Mouse (Mus musculus): ENCODE measurements around the gene Ccdc122. TPM values are rescaled to one million over a fixed set of nuclear protein-coding genes. Genes with fewer than 3 reads are reported as not detected.
"Not testable (repeated sequence)": the region's sequence is repeated elsewhere in the genome, so short reads cannot be mapped to it uniquely, and the experiment has no call there.

Ccdc122 gene
- polyA plus RNA-seq, 1 experiment = 0.58 TPM

DNA sequence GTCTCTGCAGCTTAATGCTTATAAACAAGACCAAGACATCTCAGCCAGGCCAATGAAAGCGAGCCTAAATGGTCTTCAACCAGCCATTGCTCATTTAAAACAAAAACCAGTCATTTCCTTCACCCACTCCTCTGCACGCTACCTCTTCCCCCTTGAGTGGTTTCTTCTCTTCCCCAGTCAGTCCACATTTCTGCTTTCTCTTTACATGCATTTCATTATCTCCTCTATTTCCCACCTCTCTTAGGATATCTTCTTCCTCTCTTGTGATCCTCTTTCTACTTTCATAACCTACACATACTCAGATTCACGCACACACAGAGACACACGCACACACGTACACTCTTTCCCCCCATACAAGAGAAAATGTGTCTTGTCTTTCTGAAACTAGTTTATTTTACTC, 44.7 kb downstream of the Ccdc122 start:
- Histone ChIP-seq H3K4me3 (ENCODE audit: control insufficient read depth, insufficient read depth, low read length) (no peak overlapping the region), H3K27me3 (ENCODE audit: control insufficient read depth, insufficient read depth, low read length) (no peaks in the 10 kb centered on the region), H3K27ac (ENCODE audit: control insufficient read depth, insufficient read depth, low read length) (no peak overlapping the region), H3K4me1 (replicated peaks; ENCODE audit: control insufficient read depth, insufficient read depth, low read length) (no peaks in the 10 kb centered on the region), H3K36me3 (ENCODE audit: control insufficient read depth, insufficient read depth, low read length) (no peaks in the 10 kb centered on the region)
- no peak for DNase-seq
- WGBS = 94% methylated on average over 5 of the region's 5 CpGs
- no peak for TF ChIP-seq POLR2A (IDR thresholded peaks at IDR 0.05; ENCODE audit: control insufficient read depth, extremely low read depth, insufficient read depth, low read length, poor library complexity)
- no peak for TF ChIP-seq CTCF (IDR thresholded peaks at IDR 0.05; ENCODE audit: borderline replicate concordance, control insufficient read depth, extremely low read depth, insufficient read depth, low read length, poor library complexity)

DNA sequence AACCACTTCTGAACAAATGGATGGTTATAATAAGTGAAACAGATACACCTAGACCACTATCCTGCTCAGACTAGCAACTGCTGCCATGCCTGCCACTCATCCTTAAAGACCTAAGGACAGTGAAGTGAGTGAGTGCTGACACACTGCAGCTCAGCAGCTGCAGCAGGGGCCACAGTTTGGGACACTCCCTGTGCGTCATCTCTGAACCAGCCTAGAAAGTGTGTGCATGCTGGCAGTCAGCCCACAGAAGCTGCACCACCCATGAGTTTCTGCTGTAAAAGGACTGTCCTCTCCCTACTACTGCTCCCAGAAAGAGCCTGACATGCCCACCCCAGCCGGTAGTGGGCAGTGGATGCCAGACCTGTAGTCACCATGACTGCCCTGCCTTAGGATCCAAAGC, 63.7 kb downstream of the Ccdc122 start:
- no peak overlapping the region for H3K4me3 ChIP-seq (ENCODE audit: control insufficient read depth, insufficient read depth, low read length)
- H3K4me1 ChIP-seq (replicated peaks; ENCODE audit: control insufficient read depth, insufficient read depth, low read length) = no peaks in the 10 kb centered on the region
- no peak overlapping the region for H3K27ac ChIP-seq (ENCODE audit: control insufficient read depth, insufficient read depth, low read length)
- TF ChIP-seq CTCF (IDR thresholded peaks at IDR 0.05; ENCODE audit: borderline replicate concordance, control insufficient read depth, extremely low read depth, insufficient read depth, low read length, poor library complexity) = no peak
- no peak for TF ChIP-seq POLR2A (IDR thresholded peaks at IDR 0.05; ENCODE audit: control insufficient read depth, extremely low read depth, insufficient read depth, low read length, poor library complexity)
- no peak for DNase-seq
- WGBS = 97% methylated on average over 2 of the region's 2 CpGs
- H3K36me3 ChIP-seq (ENCODE audit: control insufficient read depth, insufficient read depth, low read length) = no peaks in the 10 kb centered on the region
- H3K27me3 ChIP-seq (ENCODE audit: control insufficient read depth, insufficient read depth, low read length) = no peaks in the 10 kb centered on the region

DNA sequence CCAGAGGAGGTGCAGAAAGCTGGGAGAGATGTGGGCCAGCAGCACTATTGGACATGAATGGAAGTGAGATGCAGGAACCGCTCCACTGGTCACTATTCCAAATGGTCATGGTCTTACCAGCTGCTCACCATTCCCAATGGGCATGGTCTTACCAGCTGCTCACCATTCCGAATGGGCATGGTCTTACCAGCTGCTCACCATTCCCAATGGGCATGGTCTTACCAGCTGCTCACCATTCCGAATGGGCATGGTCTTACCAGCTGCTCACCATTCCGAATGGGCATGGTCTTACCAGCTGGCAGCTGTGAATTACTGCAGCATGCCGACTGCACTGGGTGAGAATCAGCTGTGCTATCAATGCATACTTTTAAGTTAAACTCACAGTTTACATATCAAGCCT, 74.0 kb downstream of the Ccdc122 start:
- H3K27ac ChIP-seq (ENCODE audit: control insufficient read depth, insufficient read depth, low read length); H3K4me3 ChIP-seq (ENCODE audit: control insufficient read depth, insufficient read depth, low read length); H3K4me1 ChIP-seq (replicated peaks; ENCODE audit: control insufficient read depth, insufficient read depth, low read length); H3K27me3 ChIP-seq (ENCODE audit: control insufficient read depth, insufficient read depth, low read length); H3K36me3 ChIP-seq (ENCODE audit: control insufficient read depth, insufficient read depth, low read length); DNase-seq: not testable (repeated sequence)
- WGBS = 97% methylated on average over 5 of the region's 5 CpGs

DNA sequence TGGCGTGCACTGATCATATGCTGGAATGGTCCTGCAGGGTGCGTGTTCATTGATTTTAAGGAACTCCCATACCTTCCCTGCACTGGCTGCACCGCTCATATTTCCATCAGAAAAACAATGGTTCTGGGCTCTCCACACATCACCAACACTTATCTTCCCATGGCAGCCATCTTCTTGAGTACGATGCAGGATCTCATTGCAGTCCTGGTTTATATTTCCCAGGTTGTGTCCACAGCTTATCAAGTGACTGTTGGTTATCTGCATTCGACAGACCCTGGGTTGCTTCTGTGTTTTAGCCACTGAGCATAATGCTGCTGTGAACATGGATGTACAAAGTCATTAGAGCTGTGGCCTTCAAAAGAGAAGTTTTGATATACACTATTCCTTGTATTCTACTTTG, 94.0 kb downstream of the Ccdc122 start:
- TF ChIP-seq CTCF (IDR thresholded peaks at IDR 0.05; ENCODE audit: borderline replicate concordance, control insufficient read depth, extremely low read depth, insufficient read depth, low read length, poor library complexity) (no peak), POLR2A (IDR thresholded peaks at IDR 0.05; ENCODE audit: control insufficient read depth, extremely low read depth, insufficient read depth, low read length, poor library complexity) (no peak)
- 97% methylated on average over 5 of the region's 5 CpGs for WGBS
- Histone ChIP-seq H3K36me3 (ENCODE audit: control insufficient read depth, insufficient read depth, low read length) (no peaks in the 10 kb centered on the region), H3K27ac (ENCODE audit: control insufficient read depth, insufficient read depth, low read length) (no peak overlapping the region), H3K27me3 (ENCODE audit: control insufficient read depth, insufficient read depth, low read length) (no peaks in the 10 kb centered on the region), H3K4me3 (ENCODE audit: control insufficient read depth, insufficient read depth, low read length) (no peak overlapping the region), H3K4me1 (replicated peaks; ENCODE audit: control insufficient read depth, insufficient read depth, low read length) (no peaks in the 10 kb centered on the region)
- DNase-seq = no peak

DNA sequence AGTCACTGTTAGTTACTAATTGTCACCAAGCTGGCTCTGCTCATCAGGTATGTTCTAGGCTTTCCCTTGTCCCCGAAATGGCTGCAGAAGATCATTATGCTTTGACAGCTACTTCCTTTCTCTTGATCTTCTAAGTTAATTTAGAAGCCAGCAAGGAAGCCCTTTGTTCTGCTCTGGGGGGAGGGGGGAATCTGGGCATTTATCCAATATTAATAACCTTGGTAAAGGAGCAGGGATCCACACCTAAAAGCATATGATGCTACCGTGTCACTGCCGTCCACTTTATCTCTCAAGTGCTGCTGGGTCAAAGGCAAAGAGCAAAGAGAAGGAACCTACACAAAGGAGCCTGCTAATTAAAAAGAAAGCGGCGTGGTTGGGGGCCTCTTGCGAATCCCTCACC, 100.4 kb downstream of the Ccdc122 start:
- Histone ChIP-seq H3K36me3 (ENCODE audit: control insufficient read depth, insufficient read depth, low read length) (no peaks in the 10 kb centered on the region), H3K4me3 (ENCODE audit: control insufficient read depth, insufficient read depth, low read length) (no peak overlapping the region), H3K4me1 (replicated peaks; ENCODE audit: control insufficient read depth, insufficient read depth, low read length) (no peaks in the 10 kb centered on the region), H3K27ac (ENCODE audit: control insufficient read depth, insufficient read depth, low read length) (no peak overlapping the region), H3K27me3 (ENCODE audit: control insufficient read depth, insufficient read depth, low read length) (no peaks in the 10 kb centered on the region)
- 70% methylated on average over 6 of the region's 6 CpGs for WGBS
- no peak for TF ChIP-seq CTCF (IDR thresholded peaks at IDR 0.05; ENCODE audit: borderline replicate concordance, control insufficient read depth, extremely low read depth, insufficient read depth, low read length, poor library complexity)
- no peak for TF ChIP-seq POLR2A (IDR thresholded peaks at IDR 0.05; ENCODE audit: control insufficient read depth, extremely low read depth, insufficient read depth, low read length, poor library complexity)
- DNase-seq = no peak

DNA sequence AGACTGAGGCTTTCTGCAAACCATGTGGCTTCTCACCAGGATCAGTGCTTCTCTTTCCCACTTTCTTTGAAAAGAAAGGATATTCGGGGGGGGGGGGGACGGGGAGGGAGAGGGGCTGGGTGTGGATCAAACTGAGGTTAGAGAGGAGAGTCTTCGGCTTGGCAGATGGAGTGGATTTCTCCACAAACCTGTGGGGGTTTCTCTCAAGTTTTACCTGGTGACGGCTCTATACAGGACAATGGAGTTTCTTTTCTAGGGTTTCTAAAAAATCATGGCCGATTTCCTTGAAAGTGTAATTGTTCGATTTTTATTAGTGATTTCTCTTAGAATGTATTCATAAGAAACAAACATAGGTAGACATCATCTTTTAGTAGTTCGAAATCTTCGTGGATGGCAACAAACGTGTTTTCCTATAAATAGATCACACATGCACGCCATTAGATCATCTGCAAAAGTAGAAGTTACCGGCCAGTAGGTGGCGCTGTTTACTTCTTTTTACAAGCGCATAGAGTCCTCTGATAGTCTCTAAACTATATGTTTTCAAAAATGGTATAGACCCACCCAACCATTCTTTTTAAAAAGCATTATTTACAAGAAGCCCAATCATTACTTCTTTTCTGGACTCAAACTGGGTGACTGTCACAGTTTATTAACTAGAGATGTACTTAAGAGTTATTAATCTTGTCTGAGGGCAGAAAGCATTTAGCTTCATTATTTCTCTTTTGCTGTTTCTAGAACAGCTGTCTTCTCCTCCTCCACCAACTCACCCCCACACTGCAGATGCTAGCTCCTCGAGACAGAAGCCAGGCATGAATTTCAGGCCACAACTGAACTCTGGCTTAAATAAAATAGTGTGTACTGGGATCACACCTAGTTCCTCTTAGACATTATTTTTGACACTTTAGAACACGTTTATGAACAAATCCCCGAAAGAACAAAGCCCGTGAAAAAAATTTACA, 105.0 kb downstream of the Ccdc122 start:
- peak; percentile 62 for DNase-seq
- Histone ChIP-seq H3K36me3 (ENCODE audit: control insufficient read depth, insufficient read depth, low read length) (no peaks in the 10 kb centered on the region), H3K4me1 (replicated peaks; ENCODE audit: control insufficient read depth, insufficient read depth, low read length) (no peaks in the 10 kb centered on the region), H3K4me3 (ENCODE audit: control insufficient read depth, insufficient read depth, low read length) (no peak overlapping the region), H3K27ac (ENCODE audit: control insufficient read depth, insufficient read depth, low read length) (no peak overlapping the region), H3K27me3 (ENCODE audit: control insufficient read depth, insufficient read depth, low read length) (no peaks in the 10 kb centered on the region)
- WGBS = 24% methylated on average over 17 of the region's 17 CpGs
- TF ChIP-seq CTCF (IDR thresholded peaks at IDR 0.05; ENCODE audit: borderline replicate concordance, control insufficient read depth, extremely low read depth, insufficient read depth, low read length, poor library complexity) = no peak
- no peak for TF ChIP-seq POLR2A (IDR thresholded peaks at IDR 0.05; ENCODE audit: control insufficient read depth, extremely low read depth, insufficient read depth, low read length, poor library complexity)

DNA sequence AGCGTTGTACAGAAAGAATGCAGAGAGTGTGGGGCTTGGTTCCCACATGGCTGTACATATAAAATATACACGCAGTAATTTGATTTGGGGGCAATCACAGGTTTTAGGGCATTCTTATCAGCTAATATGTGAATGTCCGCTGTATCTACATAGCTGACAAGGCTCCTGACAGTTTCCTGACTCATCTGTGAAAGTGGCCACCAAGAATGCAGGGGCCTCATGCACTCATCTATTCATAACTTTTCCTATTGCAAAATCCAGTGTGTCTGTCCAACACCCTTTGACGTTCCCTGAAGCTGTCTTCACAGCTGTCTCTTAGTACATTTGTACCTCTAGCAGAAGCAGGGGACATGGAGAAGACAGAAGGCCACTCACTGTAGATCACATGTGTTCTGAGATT, 108.5 kb downstream of the Ccdc122 start:
- H3K4me3 ChIP-seq (ENCODE audit: control insufficient read depth, insufficient read depth, low read length) = no peak overlapping the region

More for the DNA sequence above, 108.5 kb downstream of the Ccdc122 start:
- Histone ChIP-seq H3K27ac (ENCODE audit: control insufficient read depth, insufficient read depth, low read length) (no peak overlapping the region), H3K36me3 (ENCODE audit: control insufficient read depth, insufficient read depth, low read length) (no peaks in the 10 kb centered on the region), H3K27me3 (ENCODE audit: control insufficient read depth, insufficient read depth, low read length) (no peaks in the 10 kb centered on the region), H3K4me1 (replicated peaks; ENCODE audit: control insufficient read depth, insufficient read depth, low read length) (no peaks in the 10 kb centered on the region)
- DNase-seq = no peak
- 88% methylated on average over 4 of the region's 4 CpGs for WGBS
- TF ChIP-seq CTCF (IDR thresholded peaks at IDR 0.05; ENCODE audit: borderline replicate concordance, control insufficient read depth, extremely low read depth, insufficient read depth, low read length, poor library complexity) (no peak), POLR2A (IDR thresholded peaks at IDR 0.05; ENCODE audit: control insufficient read depth, extremely low read depth, insufficient read depth, low read length, poor library complexity) (no peak)

All from thymus, adult 2 months (tissue).